Mouse (Mus musculus) spleen, adult 2 months (tissue): ENCODE results near the gene Cxadr.

Source experiments
- CTCF ChIP-seq: fragments of 200-500 bp; IDR thresholded peaks from 2 replicates; pipeline ENCODE4 v1.5.1; 2011; ENCODE audit warnings: mild to moderate bottlenecking, inconsistent platforms; ENCODE audit not compliant: insufficient read depth, insufficient read length, insufficient replicate concordance; ENCODE audit errors: extremely low read depth
- POLR2A ChIP-seq: fragments of 200-500 bp; IDR thresholded peaks from 2 replicates; pipeline ENCODE4 v1.6.1; 2011; ENCODE audit warnings: low read depth, low read length, inconsistent platforms

GRCm38 (mm10) chr16:78406657-78407056 is 105.4 kb downstream of the Cxadr start:
- TF ChIP-seq POLR2A (no peak), CTCF (no peak)
